Mouse (Mus musculus): Measurements from ENCODE around the gene Tdrkh.

GRCm38 (mm10) chr3:94387391-94387790, 25.7 kb upstream of the Tdrkh start:
- TF ChIP-seq CTCF (IDR thresholded peaks at IDR 0.05; ENCODE audit: borderline replicate concordance, control insufficient read depth, extremely low read depth, insufficient read depth, low read length, poor library complexity), result no peak
- TF ChIP-seq POLR2A (IDR thresholded peaks at IDR 0.05; ENCODE audit: control insufficient read depth, extremely low read depth, insufficient read depth, low read length, poor library complexity), result no peak
